Mouse (Mus musculus): ENCODE measurements around the gene Tmem177. TPM values are rescaled to one million over a fixed set of nuclear protein-coding genes. Genes with fewer than 3 reads are reported as not detected.

Gene Tmem177
- total and polyA plus RNA-seq, 3 experiments = 7.0 to 8.4 (median 7.2) TPM

DNA sequence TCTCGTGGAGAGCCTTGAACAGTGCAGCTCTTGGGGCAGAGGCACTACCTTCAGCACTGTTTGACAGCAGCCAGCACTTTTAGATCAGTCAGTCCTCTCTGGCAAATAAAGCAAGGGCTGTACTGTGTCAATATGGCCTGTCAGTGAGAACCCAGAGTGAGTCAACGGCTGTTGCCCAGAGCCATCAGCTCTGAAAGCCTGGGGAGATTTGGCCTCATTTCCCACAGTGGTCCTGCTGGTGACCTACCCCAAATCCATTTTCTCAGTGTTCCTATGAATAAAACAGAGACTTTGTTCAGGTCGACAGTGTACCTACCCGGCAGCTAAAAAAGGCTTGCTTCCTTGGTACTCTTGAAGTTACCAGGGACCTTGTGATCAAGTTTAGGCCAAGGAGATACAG, 21.1 kb downstream of the Tmem177 start:
- dilution Hi-C loops (cut with MboI; ENCODE audit: extremely low pct_ligation_motif_present, extremely low pct_unique_long_range_greater_than_20kb, low sequenced_read_pairs) (no loop called here), in situ Hi-C loops (cut with MboI; ENCODE audit: low pct_ligation_motif_present, low pct_unique_long_range_greater_than_20kb, low sequenced_read_pairs) (loop anchor here (10.0 kb wide), 2 partner anchors 57 to 337 kb away; partner anchors contain the start of gene Ptpn4)
- H3K9me3 ChIP-seq (replicated peaks; ENCODE audit: low read length) = no peaks in the 10 kb centered on the region
- DNase-seq (ENCODE audit: extremely low read depth) = no peak
- no peak overlapping the region for H3K9ac ChIP-seq (ENCODE audit: insufficient read depth, low read depth)
- no peak overlapping the region for H3K4me3 ChIP-seq (replicated peaks in 1 of 3; ENCODE audit: low read depth in 2 of 3, low read length in 2 of 3, poor library complexity in 1 of 3)
- no peak overlapping the region for H3K4me2 ChIP-seq (ENCODE audit: insufficient read depth, low read depth, poor library complexity, severe bottlenecking)
- TF ChIP-seq ZNF384 (IDR thresholded peaks at IDR 0.05; ENCODE audit: low read depth, low read length) (no peak), IRF4 (IDR thresholded peaks at IDR 0.05; ENCODE audit: low read depth, low read length) (no peak), TBP (conservative IDR thresholded peaks at IDR 0.05; ENCODE audit: low read depth, low read length) (no peak), POLR2A (IDR thresholded peaks at IDR 0.05; ENCODE audit: low read depth, low read length) (no peak), NRF1 (IDR thresholded peaks at IDR 0.05; ENCODE audit: low read depth, low read length) (no peak), BHLHE40 (IDR thresholded peaks at IDR 0.05; ENCODE audit: low read depth, low read length) (no peak), MAFK (IDR thresholded peaks at IDR 0.05; ENCODE audit: insufficient replicate concordance, low read length) (no peak), CTCF (conservative IDR thresholded peaks at IDR 0.05 in 1 of 2, IDR thresholded peaks at IDR 0.05 in 1 of 2; ENCODE audit: low read depth in 2 of 2, low read length in 2 of 2) (no peak), KAT2A (IDR thresholded peaks at IDR 0.05; ENCODE audit: insufficient replicate concordance, low read length) (no peak)
- no peak overlapping the region for H3K27ac ChIP-seq (ENCODE audit: insufficient read depth, low read depth)
- H3K79me2 ChIP-seq (replicated peaks; ENCODE audit: control insufficient read depth, extremely low read depth, insufficient read depth, poor library complexity, severe bottlenecking) = no peaks in the 10 kb centered on the region
- no peaks in the 10 kb centered on the region for H3K27me3 ChIP-seq (replicated peaks)
- H3K4me1 ChIP-seq (ENCODE audit: control insufficient read depth in 1 of 2, insufficient read depth in 2 of 2) = peaks cover 0 to 21% of the 10 kb centered on the region in 2 experiments; a peak in 2 of 4 replicates
- no peaks in the 10 kb centered on the region for H3K36me3 ChIP-seq (replicated peaks in 1 of 2; ENCODE audit: control insufficient read depth in 1 of 2, insufficient read depth in 1 of 2, low read length in 1 of 2)

DNA sequence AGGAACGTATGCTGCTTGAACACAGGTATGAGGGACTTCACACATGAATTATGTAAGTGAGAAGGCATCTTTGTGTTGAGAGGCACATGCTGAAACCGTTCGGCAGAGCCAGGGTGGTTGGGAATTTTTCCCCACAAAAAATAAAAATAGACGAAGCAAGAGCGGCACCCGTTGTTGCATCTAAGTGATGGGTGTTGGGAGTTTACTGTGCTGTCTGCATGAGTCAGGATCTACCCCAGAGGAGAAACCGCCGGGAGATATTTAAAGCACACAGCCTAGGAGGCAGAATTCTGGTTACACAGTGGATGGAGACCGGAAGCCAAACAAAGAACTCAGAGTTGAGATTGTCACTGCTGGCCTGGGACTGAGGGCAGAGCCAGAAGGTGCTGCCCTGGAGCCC, 21.9 kb downstream of the Tmem177 start:
- no peak for DNase-seq (ENCODE audit: extremely low read depth)
- Histone ChIP-seq H3K27ac (ENCODE audit: insufficient read depth, low read depth) (no peak overlapping the region), H3K4me2 (ENCODE audit: insufficient read depth, low read depth, poor library complexity, severe bottlenecking) (no peak overlapping the region), H3K4me3 (replicated peaks in 1 of 3; ENCODE audit: low read depth in 2 of 3, low read length in 2 of 3, poor library complexity in 1 of 3) (no peak overlapping the region), H3K27me3 (replicated peaks) (no peaks in the 10 kb centered on the region), H3K9ac (ENCODE audit: insufficient read depth, low read depth) (no peak overlapping the region), H3K79me2 (replicated peaks; ENCODE audit: control insufficient read depth, extremely low read depth, insufficient read depth, poor library complexity, severe bottlenecking) (no peaks in the 10 kb centered on the region), H3K36me3 (replicated peaks in 1 of 2; ENCODE audit: control insufficient read depth in 1 of 2, insufficient read depth in 1 of 2, low read length in 1 of 2) (no peaks in the 10 kb centered on the region), H3K4me1 (ENCODE audit: control insufficient read depth in 1 of 2, insufficient read depth in 2 of 2) (peaks cover 0 to 21% of the 10 kb centered on the region in 2 experiments; a peak in 2 of 4 replicates), H3K9me3 (replicated peaks; ENCODE audit: low read length) (no peaks in the 10 kb centered on the region)
- dilution Hi-C loops (cut with MboI; ENCODE audit: extremely low pct_ligation_motif_present, extremely low pct_unique_long_range_greater_than_20kb, low sequenced_read_pairs) = no loop called here
- no peak for TF ChIP-seq RAD21 (IDR thresholded peaks at IDR 0.05; ENCODE audit: low read depth, low read length)
- TF ChIP-seq MYC (IDR thresholded peaks at IDR 0.05; ENCODE audit: low read depth, low read length) = no peak
- TF ChIP-seq JUN (IDR thresholded peaks at IDR 0.05; ENCODE audit: insufficient read depth, low read depth, low read length) = no peak
- TF ChIP-seq CHD1 (IDR thresholded peaks at IDR 0.05; ENCODE audit: low read depth, low read length) = no peak
- no peak for TF ChIP-seq CTCF (conservative IDR thresholded peaks at IDR 0.05 in 1 of 2, IDR thresholded peaks at IDR 0.05 in 1 of 2; ENCODE audit: low read depth in 2 of 2, low read length in 2 of 2)
- TF ChIP-seq USF1 (IDR thresholded peaks at IDR 0.05; ENCODE audit: low read depth, low read length) = no peak
- no peak for TF ChIP-seq HCFC1 (IDR thresholded peaks at IDR 0.05; ENCODE audit: low read depth, low read length)
- TF ChIP-seq MXI1 (IDR thresholded peaks at IDR 0.05; ENCODE audit: low read depth, low read length) = no peak
- TF ChIP-seq KAT2A (IDR thresholded peaks at IDR 0.05; ENCODE audit: insufficient replicate concordance, low read length) = no peak
- no peak for TF ChIP-seq MEF2A (IDR thresholded peaks at IDR 0.05; ENCODE audit: borderline replicate concordance, low read depth, low read length)
- TF ChIP-seq MAFK (IDR thresholded peaks at IDR 0.05; ENCODE audit: insufficient replicate concordance, low read length) = no peak
- TF ChIP-seq NRF1 (IDR thresholded peaks at IDR 0.05; ENCODE audit: low read depth, low read length) = no peak
- TF ChIP-seq IRF4 (IDR thresholded peaks at IDR 0.05; ENCODE audit: low read depth, low read length) = no peak
- TF ChIP-seq USF2 (conservative IDR thresholded peaks at IDR 0.05; ENCODE audit: low read depth, low read length) = no peak
- TF ChIP-seq ZC3H11A (IDR thresholded peaks at IDR 0.05; ENCODE audit: low read depth, low read length) = no peak
- TF ChIP-seq MAZ (IDR thresholded peaks at IDR 0.05; ENCODE audit: low read depth, low read length) = no peak
- TF ChIP-seq PAX5 (IDR thresholded peaks at IDR 0.05; ENCODE audit: low read length) = no peak
- no peak for TF ChIP-seq POLR2A (IDR thresholded peaks at IDR 0.05; ENCODE audit: low read depth, low read length)
- in situ Hi-C loops (cut with MboI; ENCODE audit: low pct_ligation_motif_present, low pct_unique_long_range_greater_than_20kb, low sequenced_read_pairs) = loop anchor here (10.0 kb wide), 2 partner anchors 56 to 336 kb away; partner anchors contain the start of gene Ptpn4

Measured in CH12.LX (cell line).